Mouse (Mus musculus): Measurements from ENCODE around the gene Tbc1d22a. TPM values are rescaled to one million over a fixed set of nuclear protein-coding genes. Genes with fewer than 3 reads are reported as not detected.

The Tbc1d22a gene
- polyA plus RNA-seq (2015; fragmentation: Nextera tagmentation; extraction: Ambion mirVana) = 8.7 TPM in 2 replicates

DNA sequence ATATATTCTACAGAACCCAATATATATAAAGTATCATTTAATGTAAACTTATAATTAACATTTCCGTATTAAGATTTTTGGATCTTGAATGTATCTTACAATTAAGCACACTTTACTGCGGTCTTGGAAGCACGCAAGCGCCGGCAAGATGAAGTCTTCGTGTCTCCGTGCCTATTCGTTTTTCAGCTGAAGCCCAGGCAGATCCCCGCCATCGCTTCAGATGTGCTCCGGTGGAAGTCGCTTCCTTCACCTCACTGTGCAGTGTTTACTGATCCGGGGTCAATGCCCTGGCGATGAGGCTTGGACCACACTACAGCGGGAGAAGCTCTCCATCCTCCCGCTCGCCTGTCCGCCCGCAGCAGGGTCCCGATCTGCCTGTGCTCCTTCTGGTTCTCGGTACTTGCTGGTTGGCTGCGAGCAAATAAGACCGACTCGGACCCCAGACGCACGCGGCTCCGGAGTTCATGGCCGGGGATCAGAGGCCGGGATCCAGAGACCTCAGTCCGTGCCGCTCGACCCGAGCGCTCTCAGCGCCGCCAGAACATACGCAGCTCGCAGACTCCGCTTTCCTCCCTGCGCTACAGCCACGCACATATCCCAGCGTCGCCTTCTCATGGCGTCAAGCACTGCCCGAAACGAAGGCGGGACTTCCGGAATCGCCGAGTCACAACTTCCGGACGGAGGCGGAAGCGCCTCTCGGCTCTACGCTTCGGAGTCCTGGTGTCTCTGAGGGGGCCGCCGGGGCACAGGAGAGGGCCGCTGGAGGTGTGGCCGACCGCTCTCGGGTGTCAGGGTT, at the start of gene Tbc1d22a:
TSS of gene Tbc1d22a (plus strand) at position 707 of the 796 bp plus-strand sequence.
- Histone ChIP-seq H3K4me2 (replicated peaks; ENCODE audit: low read depth) (peak within 1 kb of the TSS; percentile 99), H3K27ac (replicated peaks) (peak within 1 kb of the TSS; percentile 93), H3K9ac (ENCODE audit: low read length) (peak within 1 kb of the TSS; percentile 91), H3K9me3 (ENCODE audit: control insufficient read depth, low read length) (no peaks in the 10 kb centered on the region), H3K4me3 (ENCODE audit: low read depth, low read length) (peak within 1 kb of the TSS; percentile 80), H3K36me3 (ENCODE audit: control insufficient read depth, insufficient read depth, low read length) (no peaks in the 10 kb centered on the region), H3K27me3 (ENCODE audit: control insufficient read depth, insufficient read depth, low read length) (no peaks in the 10 kb centered on the region), H3K4me1 (replicated peaks; ENCODE audit: control insufficient read depth, insufficient read depth) (peaks cover 10% of the 10 kb centered on the region; the same call in 1 of the 2 replicates)
- DNase-seq (ENCODE audit: low spot score) = peak; percentile 94
- under 1% methylated on average over 64 of the region's 64 CpGs for WGBS
- TF ChIP-seq EP300 (optimal IDR thresholded peaks at IDR 0.05) (no peak), CTCF (IDR thresholded peaks at IDR 0.05; ENCODE audit: low read depth) (no peak)
- peak; percentile 93 for ATAC-seq (ENCODE audit: low FRiP score, low TSS enrichment)

DNA sequence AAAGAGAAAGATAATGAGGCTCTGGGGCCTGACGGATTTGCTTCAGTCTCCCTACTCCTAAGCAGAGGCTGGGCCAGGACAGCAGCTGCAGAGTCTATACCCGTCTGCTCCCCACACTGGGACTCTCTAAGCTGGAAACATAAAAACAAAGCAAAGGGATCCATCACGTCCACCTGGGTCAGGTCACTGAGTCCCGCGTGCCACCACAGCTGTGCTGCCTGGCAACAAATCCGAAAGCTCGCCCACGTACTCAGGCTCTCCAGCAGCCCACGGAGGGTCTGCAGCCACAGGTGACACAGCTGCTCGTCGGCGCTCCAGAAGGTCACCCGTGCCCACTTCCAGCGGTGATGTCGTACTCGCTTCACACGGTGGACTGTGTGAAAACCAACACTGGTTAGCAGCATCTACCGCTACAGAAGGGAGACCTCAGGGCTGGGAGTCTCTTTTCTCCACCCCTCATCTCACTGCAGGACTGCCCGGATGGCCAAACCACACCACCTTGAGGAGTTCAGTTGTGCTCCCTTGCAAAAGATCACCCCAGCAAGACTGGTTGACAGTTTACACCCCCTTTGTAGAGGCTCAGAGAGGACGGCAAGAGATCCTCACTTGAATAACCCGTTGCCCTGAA, 49.4 kb upstream of the Tbc1d22a start:
- no peaks in the 10 kb centered on the region for H3K36me3 ChIP-seq (ENCODE audit: control insufficient read depth, insufficient read depth, low read length)
- 75% methylated on average over 21 of the region's 21 CpGs for WGBS
- ATAC-seq (ENCODE audit: low FRiP score, low TSS enrichment) = no peak

GRCm38 (mm10) chr15:86165811-86166590, 48.3 kb upstream of the Tbc1d22a start:
- no peak overlapping the region for H3K27ac ChIP-seq (replicated peaks)
- H3K4me1 ChIP-seq (replicated peaks; ENCODE audit: control insufficient read depth, insufficient read depth) = peaks cover 5% of the 10 kb centered on the region; the same call in 1 of the 2 replicates
- WGBS = 87% methylated on average over 24 of the region's 24 CpGs
- TF ChIP-seq CTCF (IDR thresholded peaks at IDR 0.05; ENCODE audit: low read depth) (no peak), EP300 (optimal IDR thresholded peaks at IDR 0.05) (no peak)
- H3K36me3 ChIP-seq (ENCODE audit: control insufficient read depth, insufficient read depth, low read length) = no peaks in the 10 kb centered on the region
- no peak overlapping the region for H3K9ac ChIP-seq (ENCODE audit: low read length)
- H3K27me3 ChIP-seq (ENCODE audit: control insufficient read depth, insufficient read depth, low read length) = no peaks in the 10 kb centered on the region
- DNase-seq (ENCODE audit: low spot score) (no peak), ATAC-seq (ENCODE audit: low FRiP score, low TSS enrichment) (no peak)
- H3K9me3 ChIP-seq (ENCODE audit: control insufficient read depth, low read length) = no peaks in the 10 kb centered on the region
- no peak overlapping the region for H3K4me2 ChIP-seq (replicated peaks; ENCODE audit: low read depth)
- H3K4me3 ChIP-seq (ENCODE audit: low read depth, low read length) = no peak overlapping the region

More for the DNA sequence above, 49.4 kb upstream of the Tbc1d22a start:
- Histone ChIP-seq H3K9ac (ENCODE audit: low read length) (no peak overlapping the region), H3K27me3 (ENCODE audit: control insufficient read depth, insufficient read depth, low read length) (no peaks in the 10 kb centered on the region), H3K4me1 (replicated peaks; ENCODE audit: control insufficient read depth, insufficient read depth) (peaks cover 5% of the 10 kb centered on the region; the same call in 1 of the 2 replicates), H3K27ac (replicated peaks) (no peak overlapping the region), H3K4me3 (ENCODE audit: low read depth, low read length) (no peak overlapping the region), H3K9me3 (ENCODE audit: control insufficient read depth, low read length) (no peaks in the 10 kb centered on the region), H3K4me2 (replicated peaks; ENCODE audit: low read depth) (no peak overlapping the region)
- no peak for DNase-seq (ENCODE audit: low spot score)
- TF ChIP-seq EP300 (optimal IDR thresholded peaks at IDR 0.05) (no peak), CTCF (IDR thresholded peaks at IDR 0.05; ENCODE audit: low read depth) (no peak)

DNA sequence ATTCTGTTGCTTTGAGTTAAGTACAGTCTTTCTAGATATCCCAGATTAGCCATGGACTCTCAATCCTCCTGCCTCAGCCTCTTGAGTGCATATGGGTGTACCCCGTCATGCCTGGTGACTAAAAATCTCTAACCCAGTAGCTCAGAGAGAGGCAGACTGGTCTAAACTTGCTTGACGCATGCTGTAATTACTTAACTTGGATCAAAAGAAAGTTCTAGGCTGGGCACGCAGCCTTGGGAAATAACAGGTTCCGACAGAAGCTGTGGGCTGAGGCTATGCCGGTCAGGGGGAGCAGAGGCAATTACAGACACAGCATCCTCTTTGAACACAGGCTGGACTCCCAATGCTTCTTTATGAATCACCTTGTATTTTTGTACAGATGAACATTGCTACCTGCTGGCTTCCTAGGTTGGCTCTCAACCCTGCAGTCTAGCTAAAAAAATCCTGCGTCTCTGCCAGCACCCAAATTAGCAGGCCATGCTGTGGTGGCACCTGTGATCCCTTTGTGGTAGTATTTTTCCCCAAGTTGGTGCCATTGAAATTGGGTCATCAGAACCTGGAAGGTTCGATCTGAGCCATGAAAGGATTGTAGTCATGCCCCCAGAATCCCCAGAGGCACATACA, 47.1 kb upstream of the Tbc1d22a start:
- DNase-seq (ENCODE audit: low spot score) (no peak), ATAC-seq (ENCODE audit: low FRiP score, low TSS enrichment) (no peak)
- no peak overlapping the region for H3K9ac ChIP-seq (ENCODE audit: low read length)
- H3K4me3 ChIP-seq (ENCODE audit: low read depth, low read length) = no peak overlapping the region
- no peaks in the 10 kb centered on the region for H3K9me3 ChIP-seq (ENCODE audit: control insufficient read depth, low read length)
- TF ChIP-seq CTCF (IDR thresholded peaks at IDR 0.05; ENCODE audit: low read depth) (no peak), EP300 (optimal IDR thresholded peaks at IDR 0.05) (no peak)
- peaks cover 5% of the 10 kb centered on the region; the same call in 1 of the 2 replicates for H3K4me1 ChIP-seq (replicated peaks; ENCODE audit: control insufficient read depth, insufficient read depth)
- no peak overlapping the region for H3K27ac ChIP-seq (replicated peaks)
- WGBS = 74% methylated on average over 7 of the region's 7 CpGs
- H3K4me2 ChIP-seq (replicated peaks; ENCODE audit: low read depth) = no peak overlapping the region
- no peaks in the 10 kb centered on the region for H3K27me3 ChIP-seq (ENCODE audit: control insufficient read depth, insufficient read depth, low read length)
- H3K36me3 ChIP-seq (ENCODE audit: control insufficient read depth, insufficient read depth, low read length) = no peaks in the 10 kb centered on the region

- Histone ChIP-seq H3K4me2 (replicated peaks; ENCODE audit: low read depth) (no peak overlapping the region), H3K9me3 (ENCODE audit: control insufficient read depth, low read length) (no peaks in the 10 kb centered on the region), H3K27ac (replicated peaks) (0 out of 2 replicates have a peak overlapping the region, but pooled peaks have one; percentile 30), H3K4me1 (replicated peaks; ENCODE audit: control insufficient read depth, insufficient read depth) (peaks cover 5% of the 10 kb centered on the region; the same call in 1 of the 2 replicates), H3K36me3 (ENCODE audit: control insufficient read depth, insufficient read depth, low read length) (no peaks in the 10 kb centered on the region), H3K4me3 (ENCODE audit: low read depth, low read length) (no peak overlapping the region), H3K9ac (ENCODE audit: low read length) (no peak overlapping the region; the same call in 1 of the 2 replicates), H3K27me3 (ENCODE audit: control insufficient read depth, insufficient read depth, low read length) (no peaks in the 10 kb centered on the region)
- 65% methylated on average over 10 of the region's 10 CpGs for WGBS
- TF ChIP-seq EP300 (optimal IDR thresholded peaks at IDR 0.05) (no peak), CTCF (IDR thresholded peaks at IDR 0.05; ENCODE audit: low read depth) (no peak)
- DNase-seq (ENCODE audit: low spot score) (no peak), ATAC-seq (ENCODE audit: low FRiP score, low TSS enrichment) (no peak)
Measured at GRCm38 (mm10) chr15:86167787-86168504, 46.3 kb upstream of the Tbc1d22a start.
